Comparison of ENCODE assay signal across 9 mouse cellular contexts in genomic region chr7:126399548-126399947, GRCm38 (mm10). TPM values are rescaled to one million over a fixed set of nuclear protein-coding genes. Genes with fewer than 3 reads are reported as not detected.
DNase-seq lines count a peak whose midpoint lies in the region; TF ChIP-seq lines count a peak whose summit lies in the region.
"Had no signal": no experiment of that assay in that cellular context is flagged by ENCODE, and none has a peak within 500 bp of the region (broad histone marks: within the 10 kb centered on the region; RNA-seq: fewer than 3 reads in every experiment).

No protein-coding gene starts in this region.

- intact Hi-C loops in gastrocnemius, adult 2 months (cut with DNase I) = loop anchor here (1.0 to 5.0 kb wide), 3 partner anchors 27 to 128 kb away; no protein-coding TSS in a partner anchor

- peak; percentile 90 for DNase-seq in A20 (ENCODE audit: low read depth, low spot score)
- DNase-seq in ES-CJ7 (ENCODE audit: low read depth, low spot score) = peak; percentile 88
- peak; percentile 71 for DNase-seq in cerebellum, adult 11-12 months
- peak; percentile 85 for DNase-seq in gastrocnemius, adult 2 months
- peak; percentile 77 for DNase-seq in layer of hippocampus, adult 11-12 months (ENCODE audit: low spot score)
- peak; percentile 88 for DNase-seq in lung, postnatal 10 days
- DNase-seq in right cerebral cortex, postnatal 4 days = peak; percentile 86
- DNase-seq in yolk sac, embryonic 10.5 days (ENCODE audit: low spot score) = peak; percentile 64

- TF ChIP-seq CTCF in gastrocnemius, adult 2 months (IDR thresholded peaks at IDR 0.05) = peak; percentile 93

- no peak overlapping the region for H3K27ac ChIP-seq in gastrocnemius, adult 2 months
- H3K27ac ChIP-seq: limb, embryonic 13.5 days had no signal

- no peak overlapping the region for H3K4me3 ChIP-seq in gastrocnemius, adult 2 months
- H3K4me3 ChIP-seq: limb, embryonic 13.5 days had no signal

RNA-seq across cellular contexts. Expression of gene Nfatc2ip, which starts 3.0 kb away (rescaled TPM):
- 1 to 10 TPM; 3.3 to 3.4 TPM for total RNA-seq in gastrocnemius, adult 2 months (2021)

RNA-seq across cellular contexts. Expression of gene Cd19, which starts 15.1 kb away (rescaled TPM):
- total RNA-seq in gastrocnemius, adult 2 months (2021) = not detected

RNA-seq across cellular contexts. Expression of gene Spns1, which starts 22.3 kb away (rescaled TPM):
- 10 to 100 TPM; 26.9 to 28.2 TPM for total RNA-seq in gastrocnemius, adult 2 months (2021)

RNA-seq across cellular contexts. Expression of gene Rabep2, which starts 29.0 kb away (rescaled TPM):
- total RNA-seq in gastrocnemius, adult 2 months (2021) = 10 to 100 TPM; 14.0 to 14.9 TPM

RNA-seq across cellular contexts. Expression of gene Lat, which starts 30.2 kb away (rescaled TPM):
- total RNA-seq in gastrocnemius, adult 2 months (2021) = not detected
